Mouse (Mus musculus) CH12.LX (cell line): ENCODE data around the gene Plpp1.

Experiments used
- CTCF ChIP-seq, 2 experiments: IDR thresholded peaks in 1 of 2; conservative IDR thresholded peaks in 1 of 2; 2 replicates each; pipeline ENCODE4 v1.5.1; 2011 to 2012; ENCODE audit warnings: low read depth in 2 of 2, low read length in 2 of 2, improper control_type of control experiment in 1 of 2, inconsistent platforms in 1 of 2, mild to moderate bottlenecking in 1 of 2, moderate library complexity in 1 of 2
- NRF1 ChIP-seq: IDR thresholded peaks from 2 replicates; pipeline ENCODE4 v1.6.1; 2014; ENCODE audit warnings: low read depth, mild to moderate bottlenecking, inconsistent platforms, low read length, improper control_type of control experiment, moderate library complexity
- TBP ChIP-seq: conservative IDR thresholded peaks from 2 replicates; pipeline ENCODE4 v1.6.1; 2011; ENCODE audit warnings: low read depth, low read length, improper control_type of control experiment

GRCm38 (mm10) chr13:112770528-112771328 lies 29.9 kb upstream of the Plpp1 start:
- TF ChIP-seq NRF1 (no peak), CTCF (conservative IDR thresholded peaks at IDR 0.05 in 1 of 2, IDR thresholded peaks at IDR 0.05 in 1 of 2; ENCODE audit: low read depth in 2 of 2, low read length in 2 of 2) (no peak), TBP (no peak)
